Mouse (Mus musculus) ES-Bruce4 (cell line): ENCODE measurements around the gene Snx12.

Experiments used
- CTCF ChIP-seq: IDR thresholded peaks from one replicate; pipeline ENCODE4 v1.8.1; 2011; ENCODE audit warnings: low read depth, low read length
- EP300 ChIP-seq: IDR thresholded peaks from 2 replicates; pipeline ENCODE4 v1.6.1; 2011; ENCODE audit warnings: low read depth, low read length; ENCODE audit not compliant: insufficient read depth
- POLR2A ChIP-seq: IDR thresholded peaks from one replicate; pipeline ENCODE4 v1.8.1; 2011; ENCODE audit warnings: low read length; ENCODE audit not compliant: insufficient read depth

DNA sequence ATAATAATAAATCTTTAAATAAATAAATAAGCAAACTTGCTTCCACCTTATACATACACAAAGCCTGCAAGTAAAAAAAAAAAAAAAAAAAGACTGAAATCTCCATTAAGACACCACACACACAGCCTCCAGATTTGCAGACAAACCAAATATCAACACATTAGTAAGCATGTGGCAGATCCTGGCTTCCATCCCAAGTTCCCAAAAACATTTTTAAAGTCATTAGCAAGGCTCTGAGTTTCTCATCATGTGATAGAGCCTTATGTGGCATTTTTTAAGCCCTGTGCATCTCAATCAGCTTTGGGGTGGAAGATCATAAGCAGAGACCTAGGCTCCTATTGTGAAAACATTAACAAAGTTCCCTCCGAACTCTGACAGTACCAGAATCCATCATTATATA, 157.1 kb downstream of the Snx12 start:
- no peak for TF ChIP-seq POLR2A
- TF ChIP-seq EP300 = no peak
- TF ChIP-seq CTCF = no peak
